Mouse (Mus musculus): ENCODE results near the gene Srrd.

- TF ChIP-seq POLR2A (IDR thresholded peaks at IDR 0.05; ENCODE audit: control insufficient read depth, low read depth, low read length) (no peak), CTCF (IDR thresholded peaks at IDR 0.05; ENCODE audit: control insufficient read depth, insufficient read depth, insufficient replicate concordance, low read depth, low read length) (no peak)
Measured at GRCm38 (mm10) chr5:112349169-112349568, 6.3 kb upstream of the Srrd start.

All from testis, adult 2 months (tissue).